Mouse (Mus musculus): ENCODE results near the gene Gnai1. TPM values are rescaled to one million over a fixed set of nuclear protein-coding genes. Genes with fewer than 3 reads are reported as not detected.
A peak's percentile ranks its signal among the peaks of the same experiment; 100 is the strongest.

The Gnai1 gene
- not detected in 2 replicates for polyA plus RNA-seq (2012; ENCODE audit: insufficient read depth, insufficient read length, missing spikeins)

GRCm38 (mm10) chr5:18360281-18360819 lies at the start of gene Gnai1:
Gene Gnai1, minus strand, starts transcription at chr5:18360355.
- Histone ChIP-seq H3K4me3 (ENCODE audit: insufficient read depth, low read length) (peak within 1 kb of the TSS; percentile 50), H3K27ac (ENCODE audit: insufficient read depth, low read depth, low read length) (no peak within 1 kb of the TSS), H3K4me1 (ENCODE audit: control insufficient read depth, insufficient read depth, low read length) (no peaks in the 10 kb centered on the region)
- no peak for TF ChIP-seq POLR2A (IDR thresholded peaks at IDR 0.05; ENCODE audit: borderline replicate concordance, low read depth, low read length)
- TF ChIP-seq CTCF (IDR thresholded peaks at IDR 0.05; ENCODE audit: low read depth, low read length): no peak

- Histone ChIP-seq H3K4me1 (ENCODE audit: control insufficient read depth, insufficient read depth, low read length) (no peaks in the 10 kb centered on the region), H3K27ac (ENCODE audit: insufficient read depth, low read depth, low read length) (no peak overlapping the region), H3K4me3 (ENCODE audit: insufficient read depth, low read length) (no peak overlapping the region)
- no peak for TF ChIP-seq CTCF (IDR thresholded peaks at IDR 0.05; ENCODE audit: low read depth, low read length)
- TF ChIP-seq POLR2A (IDR thresholded peaks at IDR 0.05; ENCODE audit: borderline replicate concordance, low read depth, low read length): no peak
Observed at GRCm38 (mm10) chr5:18367864-18368263, 7.7 kb upstream of the Gnai1 start.

- Histone ChIP-seq H3K27ac (ENCODE audit: insufficient read depth, low read depth, low read length) (no peak overlapping the region), H3K4me3 (ENCODE audit: insufficient read depth, low read length) (no peak overlapping the region), H3K4me1 (ENCODE audit: control insufficient read depth, insufficient read depth, low read length) (no peaks in the 10 kb centered on the region)
- no peak for TF ChIP-seq POLR2A (IDR thresholded peaks at IDR 0.05; ENCODE audit: borderline replicate concordance, low read depth, low read length)
- TF ChIP-seq CTCF (IDR thresholded peaks at IDR 0.05; ENCODE audit: low read depth, low read length): no peak
Observed at GRCm38 (mm10) chr5:18365460-18365859, 5.3 kb upstream of the Gnai1 start.

- no peak overlapping the region for H3K27ac ChIP-seq (ENCODE audit: insufficient read depth, low read depth, low read length)
- H3K4me1 ChIP-seq (ENCODE audit: control insufficient read depth, insufficient read depth, low read length): no peaks in the 10 kb centered on the region
- no peak overlapping the region for H3K4me3 ChIP-seq (ENCODE audit: insufficient read depth, low read length)
- TF ChIP-seq CTCF (IDR thresholded peaks at IDR 0.05; ENCODE audit: low read depth, low read length) (no peak), POLR2A (IDR thresholded peaks at IDR 0.05; ENCODE audit: borderline replicate concordance, low read depth, low read length) (no peak)
Observed at GRCm38 (mm10) chr5:18360956-18361355, 801 bp upstream of the Gnai1 start.

DNA sequence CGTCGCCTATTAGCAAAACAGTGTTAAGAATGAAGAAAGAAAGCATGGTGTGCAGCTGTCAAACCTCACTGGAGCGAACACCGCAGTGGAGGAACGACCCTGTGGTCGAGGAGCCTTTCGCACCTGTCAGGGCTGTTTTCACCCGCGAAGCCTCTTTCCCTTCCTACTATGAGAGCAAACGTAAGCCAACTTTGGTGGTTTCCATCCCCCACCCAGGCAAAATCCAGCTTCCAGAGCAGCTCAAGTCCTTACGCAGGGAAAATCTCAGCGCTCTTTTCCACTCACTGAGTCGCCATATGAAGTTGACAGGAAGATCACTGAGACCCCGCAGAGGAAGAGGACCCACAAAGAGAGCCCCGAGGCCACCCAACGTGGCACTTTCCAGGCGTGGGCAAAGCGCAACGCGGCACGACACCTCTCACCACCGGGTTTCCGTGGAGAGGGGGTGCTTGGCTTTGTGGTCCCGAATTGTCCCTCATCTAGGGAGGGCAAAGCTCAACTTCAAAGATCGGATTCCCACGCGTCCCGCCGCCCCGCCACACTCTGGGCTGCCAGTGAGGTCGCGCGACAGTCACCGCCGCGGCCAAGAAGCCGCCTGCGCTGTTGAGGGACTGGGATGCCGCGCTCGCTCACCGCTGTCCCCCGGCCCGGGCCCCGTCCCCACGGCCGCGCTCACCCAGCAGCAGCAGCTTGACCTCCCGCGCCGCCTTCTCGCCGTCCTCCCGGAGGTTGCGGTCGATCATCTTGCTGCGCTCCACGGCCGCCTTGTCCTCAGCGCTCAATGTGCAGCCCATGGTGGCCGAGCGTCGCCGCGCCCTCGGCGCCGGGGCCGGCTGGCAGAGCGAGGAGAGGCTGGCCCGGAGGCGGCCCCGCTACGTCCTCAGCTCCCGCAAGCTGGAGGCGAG lies 527 bp downstream of the Gnai1 start:
- Histone ChIP-seq H3K4me3 (ENCODE audit: insufficient read depth, low read length) (peak overlapping the region; percentile 50), H3K4me1 (ENCODE audit: control insufficient read depth, insufficient read depth, low read length) (no peaks in the 10 kb centered on the region), H3K27ac (ENCODE audit: insufficient read depth, low read depth, low read length) (no peak overlapping the region)
- TF ChIP-seq CTCF (IDR thresholded peaks at IDR 0.05; ENCODE audit: low read depth, low read length) (no peak), POLR2A (IDR thresholded peaks at IDR 0.05; ENCODE audit: borderline replicate concordance, low read depth, low read length) (no peak)

- no peaks in the 10 kb centered on the region for H3K4me1 ChIP-seq (ENCODE audit: control insufficient read depth, insufficient read depth, low read length)
- no peak overlapping the region for H3K27ac ChIP-seq (ENCODE audit: insufficient read depth, low read depth, low read length)
- H3K4me3 ChIP-seq (ENCODE audit: insufficient read depth, low read length): no peak overlapping the region
- TF ChIP-seq CTCF (IDR thresholded peaks at IDR 0.05; ENCODE audit: low read depth, low read length): no peak
- no peak for TF ChIP-seq POLR2A (IDR thresholded peaks at IDR 0.05; ENCODE audit: borderline replicate concordance, low read depth, low read length)
Observed at GRCm38 (mm10) chr5:18358778-18359177, 1.4 kb downstream of the Gnai1 start.

DNA sequence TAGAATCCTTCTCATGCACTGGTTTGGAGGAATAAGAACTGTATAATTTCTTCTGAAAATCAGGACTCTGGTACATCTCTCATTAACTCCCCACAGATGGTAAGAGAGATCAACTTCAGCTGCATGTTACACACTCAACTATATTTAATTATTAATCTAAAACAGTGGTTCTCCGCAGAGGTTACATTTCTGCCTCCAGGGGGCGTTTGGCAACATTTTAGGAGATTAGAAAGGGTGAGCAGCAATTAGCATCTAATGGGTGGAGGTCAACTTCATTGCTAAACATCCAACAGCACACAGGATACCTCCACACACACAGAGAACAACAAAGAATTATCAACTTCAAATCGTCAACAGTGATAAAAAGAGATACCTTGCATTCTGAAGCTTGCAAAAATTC lies 2.0 kb downstream of the Gnai1 start:
- Histone ChIP-seq H3K4me3 (ENCODE audit: insufficient read depth, low read length) (no peak overlapping the region), H3K4me1 (ENCODE audit: control insufficient read depth, insufficient read depth, low read length) (no peaks in the 10 kb centered on the region), H3K27ac (ENCODE audit: insufficient read depth, low read depth, low read length) (no peak overlapping the region)
- no peak for TF ChIP-seq POLR2A (IDR thresholded peaks at IDR 0.05; ENCODE audit: borderline replicate concordance, low read depth, low read length)
- TF ChIP-seq CTCF (IDR thresholded peaks at IDR 0.05; ENCODE audit: low read depth, low read length): no peak

DNA sequence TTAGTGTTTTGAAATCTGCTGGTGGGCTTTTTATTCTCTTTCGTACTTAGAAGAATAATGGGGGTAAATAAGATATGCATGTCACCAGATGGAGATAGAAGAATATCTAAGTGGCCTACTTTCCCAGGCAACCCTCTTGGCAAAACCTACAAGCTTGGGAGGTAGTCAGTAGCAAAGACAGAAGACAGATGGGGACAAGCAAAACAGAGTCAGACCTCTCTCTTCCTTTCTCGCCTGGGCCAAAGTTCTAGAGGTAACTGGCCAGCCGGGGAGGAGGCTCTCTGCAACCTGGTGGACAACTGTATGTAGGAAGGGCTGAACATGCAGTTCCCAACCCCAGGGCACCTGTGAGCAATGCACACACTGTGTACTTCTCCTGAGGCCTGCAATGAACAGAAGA lies 12.9 kb downstream of the Gnai1 start:
- no peak for TF ChIP-seq CTCF (IDR thresholded peaks at IDR 0.05; ENCODE audit: low read depth, low read length)
- no peak for TF ChIP-seq POLR2A (IDR thresholded peaks at IDR 0.05; ENCODE audit: borderline replicate concordance, low read depth, low read length)
- Histone ChIP-seq H3K27ac (ENCODE audit: insufficient read depth, low read depth, low read length) (no peak overlapping the region), H3K4me1 (ENCODE audit: control insufficient read depth, insufficient read depth, low read length) (no peaks in the 10 kb centered on the region), H3K4me3 (ENCODE audit: insufficient read depth, low read length) (no peak overlapping the region)

DNA sequence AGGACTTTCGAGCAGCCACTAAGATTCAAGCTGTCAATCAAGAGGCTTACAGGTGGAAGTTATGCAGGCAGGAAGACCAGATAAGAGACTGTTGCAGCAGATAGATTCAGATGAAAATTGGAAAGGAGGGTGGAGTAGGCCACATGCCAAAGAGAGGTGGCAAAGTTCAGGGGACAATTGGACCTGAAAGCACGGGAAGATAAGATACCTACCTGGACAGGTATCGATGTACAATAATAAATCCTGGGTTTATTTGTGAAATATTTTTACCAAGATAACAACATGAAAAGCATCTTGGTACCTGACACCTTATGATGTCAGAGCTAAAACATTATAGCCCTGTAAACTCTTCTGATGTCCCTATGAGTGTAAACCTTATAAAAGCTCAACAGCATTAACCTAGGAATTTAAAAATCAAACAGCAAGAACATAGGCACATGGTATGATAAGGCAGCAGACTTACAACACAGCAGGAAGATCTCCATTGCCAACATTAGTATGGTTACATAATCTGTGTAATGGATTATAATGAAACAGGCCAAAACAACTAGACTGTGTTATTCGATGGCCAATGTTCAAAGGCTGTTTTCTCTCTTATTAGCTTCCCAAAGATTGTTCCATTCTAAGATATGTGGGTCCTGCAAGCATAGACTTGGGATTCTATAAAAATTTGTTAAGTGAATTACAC lies 16.6 kb downstream of the Gnai1 start:
- no peaks in the 10 kb centered on the region for H3K4me1 ChIP-seq (ENCODE audit: control insufficient read depth, insufficient read depth, low read length)
- no peak overlapping the region for H3K4me3 ChIP-seq (ENCODE audit: insufficient read depth, low read length)
- TF ChIP-seq POLR2A (IDR thresholded peaks at IDR 0.05; ENCODE audit: borderline replicate concordance, low read depth, low read length) (no peak), CTCF (IDR thresholded peaks at IDR 0.05; ENCODE audit: low read depth, low read length) (no peak)
- H3K27ac ChIP-seq (ENCODE audit: insufficient read depth, low read depth, low read length): no peak overlapping the region
